Mouse (Mus musculus) embryonic facial prominence, embryonic 15.5 days (tissue): ENCODE results near the gene Kdr. TPM values are rescaled to one million over a fixed set of nuclear protein-coding genes. Genes with fewer than 3 reads are reported as not detected.

Experiments used
- ATAC-seq: fragments of 200-750 bp; cut with Nextera tagmentation; 2 replicates; pipeline ENCODE4 v1.8.0; 2017; ENCODE audit warnings: low read depth, moderate TSS enrichment; ENCODE audit not compliant: insufficient number of reproducible peaks, low FRiP score, low TSS enrichment
- H3K27ac ChIP-seq: fragments of 300-500 bp; sonication (generic); replicated peaks from 2 replicates; pipeline ENCODE4 v1.5.1; 2015; ENCODE audit warnings: mild to moderate bottlenecking, inconsistent platforms
- H3K27me3 ChIP-seq: fragments of 300-500 bp; sonication (generic); 2 replicates; pipeline ENCODE4 v1.6.1; 2015; ENCODE audit warnings: inconsistent platforms
- H3K36me3 ChIP-seq: fragments of 300-500 bp; sonication (generic); 2 replicates; pipeline ENCODE4 v1.6.1; 2015; ENCODE audit warnings: mild to moderate bottlenecking, inconsistent platforms
- H3K4me1 ChIP-seq: fragments of 300-500 bp; sonication (generic); 2 replicates; pipeline ENCODE4 v1.6.1; 2015; ENCODE audit warnings: inconsistent platforms
- H3K4me2 ChIP-seq: fragments of 300-500 bp; sonication (generic); replicated peaks from 2 replicates; pipeline ENCODE4 v1.6.1; 2015; ENCODE audit warnings: mild to moderate bottlenecking, inconsistent platforms
- H3K4me3 ChIP-seq: fragments of 300-500 bp; sonication (generic); replicated peaks from 2 replicates; pipeline ENCODE4 v1.5.1; 2015; ENCODE audit warnings: mild to moderate bottlenecking, inconsistent platforms
- H3K9ac ChIP-seq: fragments of 300-500 bp; sonication (generic); 2 replicates; pipeline ENCODE4 v1.6.1; 2015; ENCODE audit warnings: inconsistent platforms
- H3K9me3 ChIP-seq: fragments of 300-500 bp; sonication (generic); replicated peaks from 2 replicates; pipeline ENCODE4 v1.6.1; 2016; ENCODE audit warnings: inconsistent platforms
- WGBS: fragments of 180-500 bp; shearing (Covaris S2); methylation state at CpG from one replicate; pipeline ENCODE4 v1.1.7; 2015; 5-methylcytosine and 5-hydroxymethylcytosine counted together
- polyA plus RNA-seq: library from polyadenylated mRNA; unstranded; fragments of >200 nt; fragmentation: Nextera tagmentation; extraction: Ambion mirVana; gene quantifications from 2 replicates; pipeline ENCODE4 v1.2.1, GENCODE M21; 2015

Gene Kdr
- polyA plus RNA-seq = 24.3 and 24.8 TPM in 2 replicates

- WGBS = 1% methylated on average over 37 of the region's 37 CpGs
- H3K4me1 ChIP-seq = peaks cover 18% of the 10 kb centered on the region
- peak within 1 kb of the TSS; percentile 99 for H3K4me2 ChIP-seq
- H3K36me3 ChIP-seq = no peaks in the 10 kb centered on the region
- peak within 1 kb of the TSS; percentile 64 for H3K4me3 ChIP-seq
- ATAC-seq = peak; percentile 79
- peak within 1 kb of the TSS; percentile 51; the same call in 1 of the 2 replicates for H3K9ac ChIP-seq
- no peak within 1 kb of the TSS for H3K27ac ChIP-seq
- no peaks in the 10 kb centered on the region for H3K9me3 ChIP-seq
- H3K27me3 ChIP-seq = peaks cover 57% of the 10 kb centered on the region
Measured at GRCm38 (mm10) chr5:75978374-75979100, at the start of gene Kdr. TSS of gene Kdr (minus strand) at chr5:75978458.

GRCm38 (mm10) chr5:76026805-76027204 is 48.5 kb upstream of the Kdr start:
- no peaks in the 10 kb centered on the region for H3K4me1 ChIP-seq
- H3K27ac ChIP-seq = no peak overlapping the region
- H3K4me3 ChIP-seq = no peak overlapping the region
- H3K27me3 ChIP-seq = no peaks in the 10 kb centered on the region
- no peak for ATAC-seq
- WGBS = 81% methylated on average over 6 of the region's 6 CpGs
- H3K9ac ChIP-seq = no peak overlapping the region
- H3K9me3 ChIP-seq = no peaks in the 10 kb centered on the region
- no peak overlapping the region for H3K4me2 ChIP-seq
- no peaks in the 10 kb centered on the region for H3K36me3 ChIP-seq

- 54% methylated on average over 4 of the region's 4 CpGs for WGBS
- H3K4me1 ChIP-seq = no peaks in the 10 kb centered on the region
- ATAC-seq = no peak
- H3K9me3 ChIP-seq = no peaks in the 10 kb centered on the region
- H3K36me3 ChIP-seq = no peaks in the 10 kb centered on the region
- H3K27ac ChIP-seq = no peak overlapping the region
- H3K27me3 ChIP-seq = no peaks in the 10 kb centered on the region
- no peak overlapping the region for H3K9ac ChIP-seq
- H3K4me2 ChIP-seq = no peak overlapping the region
- no peak overlapping the region for H3K4me3 ChIP-seq
Measured at GRCm38 (mm10) chr5:76025996-76026665, 47.9 kb upstream of the Kdr start.

GRCm38 (mm10) chr5:76023011-76023773 is 44.9 kb upstream of the Kdr start:
- ATAC-seq = no peak
- no peak overlapping the region for H3K27ac ChIP-seq

GRCm38 (mm10) chr5:76022436-76022835 is 44.2 kb upstream of the Kdr start:
- no peaks in the 10 kb centered on the region for H3K9me3 ChIP-seq
- H3K36me3 ChIP-seq = no peaks in the 10 kb centered on the region
- no peaks in the 10 kb centered on the region for H3K4me1 ChIP-seq
- H3K9ac ChIP-seq = no peak overlapping the region
- 68% methylated on average over 6 of the region's 6 CpGs for WGBS
- no peak overlapping the region for H3K4me3 ChIP-seq
- H3K27me3 ChIP-seq = no peaks in the 10 kb centered on the region
- no peak overlapping the region for H3K27ac ChIP-seq
- no peak for ATAC-seq
- H3K4me2 ChIP-seq = no peak overlapping the region

More at GRCm38 (mm10) chr5:76023011-76023773, 44.9 kb upstream of the Kdr start:
- no peaks in the 10 kb centered on the region for H3K4me1 ChIP-seq
- no peaks in the 10 kb centered on the region for H3K36me3 ChIP-seq
- no peak overlapping the region for H3K4me3 ChIP-seq
- no peak overlapping the region for H3K4me2 ChIP-seq
- H3K9me3 ChIP-seq = no peaks in the 10 kb centered on the region
- WGBS = 56% methylated on average over 14 of the region's 14 CpGs
- no peaks in the 10 kb centered on the region for H3K27me3 ChIP-seq
- no peak overlapping the region for H3K9ac ChIP-seq

GRCm38 (mm10) chr5:76018321-76018720 is 40.1 kb upstream of the Kdr start:
- Histone ChIP-seq H3K27ac (no peak overlapping the region), H3K4me3 (no peak overlapping the region), H3K4me1 (no peaks in the 10 kb centered on the region), H3K36me3 (no peaks in the 10 kb centered on the region), H3K9ac (no peak overlapping the region), H3K9me3 (no peaks in the 10 kb centered on the region), H3K27me3 (no peaks in the 10 kb centered on the region), H3K4me2 (no peak overlapping the region)
- 70% methylated on average over 5 of the region's 5 CpGs for WGBS
- ATAC-seq = no peak

- no peaks in the 10 kb centered on the region for H3K4me1 ChIP-seq
- 62% methylated on average over 8 of the region's 8 CpGs for WGBS
- H3K9me3 ChIP-seq = no peaks in the 10 kb centered on the region
- no peak overlapping the region for H3K4me2 ChIP-seq
- no peak for ATAC-seq
- no peak overlapping the region for H3K9ac ChIP-seq
- H3K27ac ChIP-seq = no peak overlapping the region
- no peak overlapping the region for H3K4me3 ChIP-seq
- no peaks in the 10 kb centered on the region for H3K36me3 ChIP-seq
- no peaks in the 10 kb centered on the region for H3K27me3 ChIP-seq
Measured at GRCm38 (mm10) chr5:76016086-76016485, 37.8 kb upstream of the Kdr start.

GRCm38 (mm10) chr5:76013881-76014431 is 35.7 kb upstream of the Kdr start:
- no peaks in the 10 kb centered on the region for H3K27me3 ChIP-seq
- no peak overlapping the region for H3K4me3 ChIP-seq
- H3K4me2 ChIP-seq = no peak overlapping the region
- H3K36me3 ChIP-seq = no peaks in the 10 kb centered on the region
- H3K9ac ChIP-seq = no peak overlapping the region
- no peaks in the 10 kb centered on the region for H3K4me1 ChIP-seq
- H3K27ac ChIP-seq = no peak overlapping the region
- H3K9me3 ChIP-seq = no peaks in the 10 kb centered on the region
- 71% methylated on average over 7 of the region's 7 CpGs for WGBS
- no peak for ATAC-seq

GRCm38 (mm10) chr5:76006403-76006802 is 28.1 kb upstream of the Kdr start:
- Histone ChIP-seq H3K9me3 (no peaks in the 10 kb centered on the region), H3K36me3 (no peaks in the 10 kb centered on the region), H3K9ac (no peak overlapping the region), H3K27me3 (no peaks in the 10 kb centered on the region), H3K4me1 (no peaks in the 10 kb centered on the region), H3K4me2 (no peak overlapping the region), H3K27ac (no peak overlapping the region), H3K4me3 (no peak overlapping the region)
- no peak for ATAC-seq
- 69% methylated on average over 7 of the region's 7 CpGs for WGBS

- H3K27me3 ChIP-seq = no peaks in the 10 kb centered on the region
- H3K9ac ChIP-seq = no peak overlapping the region
- H3K4me2 ChIP-seq = no peak overlapping the region
- ATAC-seq = no peak
- H3K27ac ChIP-seq = no peak overlapping the region
- H3K4me1 ChIP-seq = no peaks in the 10 kb centered on the region
- H3K4me3 ChIP-seq = no peak overlapping the region
- no peaks in the 10 kb centered on the region for H3K9me3 ChIP-seq
- 78% methylated on average over 8 of the region's 8 CpGs for WGBS
- no peaks in the 10 kb centered on the region for H3K36me3 ChIP-seq
Measured at GRCm38 (mm10) chr5:75990212-75990611, 12.0 kb upstream of the Kdr start.

- H3K27ac ChIP-seq = no peak overlapping the region
- no peaks in the 10 kb centered on the region for H3K36me3 ChIP-seq
- no peak for ATAC-seq
- no peaks in the 10 kb centered on the region for H3K9me3 ChIP-seq
- H3K9ac ChIP-seq = no peak overlapping the region
- H3K4me3 ChIP-seq = no peak overlapping the region
- no peak overlapping the region for H3K4me2 ChIP-seq
- no peaks in the 10 kb centered on the region for H3K27me3 ChIP-seq
- WGBS = 61% methylated on average over 8 of the region's 8 CpGs
- H3K4me1 ChIP-seq = no peaks in the 10 kb centered on the region
Measured at GRCm38 (mm10) chr5:75987530-75987929, 9.3 kb upstream of the Kdr start.
